Comparison of ENCODE assay signal across 18 mouse cellular contexts in genomic region chr2:132049491-132049890, GRCm38 (mm10). TPM values are rescaled to one million over a fixed set of nuclear protein-coding genes. Genes with fewer than 3 reads are reported as not detected.
A peak's percentile ranks its signal among the peaks of the same experiment; 100 is the strongest.
DNase-seq lines count a peak whose midpoint lies in the region; ATAC-seq and TF ChIP-seq lines count a peak whose summit lies in the region.
"Had no signal": no experiment of that assay in that cellular context is flagged by ENCODE, and none has a peak within 500 bp of the region (broad histone marks: within the 10 kb centered on the region; RNA-seq: fewer than 3 reads in every experiment).

No protein-coding gene starts in this region.

- no peaks in the 10 kb centered on the region for H3K9me3 ChIP-seq in heart, embryonic 10.5 days
- no peaks in the 10 kb centered on the region for H3K9me3 ChIP-seq in kidney, embryonic 15.5 days (replicated peaks)
- H3K9me3 ChIP-seq in stomach, embryonic 15.5 days: no peaks in the 10 kb centered on the region
- H3K9me3 ChIP-seq in stomach, postnatal 0 days (ENCODE audit: control insufficient read depth, low read length): no peaks in the 10 kb centered on the region
- H3K9me3 ChIP-seq: forebrain, embryonic 13.5 days; heart, embryonic 12.5 days had no signal

- no peak for TF ChIP-seq CTCF in kidney, adult 2 months (conservative IDR thresholded peaks at IDR 0.05; ENCODE audit: insufficient read depth, insufficient read length, low read depth, low read length)
- TF ChIP-seq CTCF in stomach, postnatal 0 days (IDR thresholded peaks at IDR 0.05; ENCODE audit: low read depth): no peak

- WGBS in heart, embryonic 10.5 days: 67% methylated on average over 3 of the region's 3 CpGs
- WGBS in kidney, adult 2 months: 55% methylated on average over 3 of the region's 3 CpGs
- WGBS in kidney, embryonic 15.5 days: 68% methylated on average over 3 of the region's 3 CpGs
- WGBS in stomach, embryonic 15.5 days: 75% methylated on average over 3 of the region's 3 CpGs
- WGBS in stomach, postnatal 0 days: 76% methylated on average over 3 of the region's 3 CpGs

- H3K27ac ChIP-seq in heart, embryonic 10.5 days: no peak overlapping the region
- peak overlapping the region; percentile 69 for H3K27ac ChIP-seq in kidney, adult 2 months (ENCODE audit: insufficient read depth, low read depth, low read length)
- H3K27ac ChIP-seq in kidney, embryonic 15.5 days: no peak overlapping the region
- H3K27ac ChIP-seq in stomach, embryonic 15.5 days: no peak overlapping the region; the same call in 1 of the 2 replicates
- no peak overlapping the region for H3K27ac ChIP-seq in stomach, postnatal 0 days (replicated peaks)
- H3K27ac ChIP-seq: forebrain, embryonic 13.5 days; heart, adult 2 months had no signal

- no peak for ATAC-seq in kidney, embryonic 15.5 days (replicated peaks; ENCODE audit: low FRiP score)
- ATAC-seq in stomach, embryonic 15.5 days (ENCODE audit: insufficient read depth, low FRiP score, low read depth): no peak
- ATAC-seq in stomach, postnatal 0 days (ENCODE audit: low FRiP score, low TSS enrichment): no peak
- ATAC-seq: forebrain, embryonic 13.5 days; forebrain, postnatal 0 days had no signal

- H3K4me3 ChIP-seq in heart, embryonic 10.5 days: no peak overlapping the region
- no peak overlapping the region for H3K4me3 ChIP-seq in kidney, adult 2 months (ENCODE audit: insufficient read depth, low read depth, low read length)
- no peak overlapping the region for H3K4me3 ChIP-seq in kidney, embryonic 15.5 days (replicated peaks)
- H3K4me3 ChIP-seq in stomach, embryonic 15.5 days (replicated peaks): no peak overlapping the region
- no peak overlapping the region for H3K4me3 ChIP-seq in stomach, postnatal 0 days (ENCODE audit: low read depth, low read length)
- H3K4me3 ChIP-seq: forebrain, embryonic 13.5 days; heart, adult 2 months; heart, embryonic 12.5 days had no signal

- TF ChIP-seq EP300 in stomach, postnatal 0 days (optimal IDR thresholded peaks at IDR 0.05): no peak

- H3K4me1 ChIP-seq in heart, embryonic 10.5 days: peaks cover 12% of the 10 kb centered on the region; the same call in 1 of the 2 replicates
- peaks cover 9% of the 10 kb centered on the region; the same call in 1 of the 2 replicates for H3K4me1 ChIP-seq in kidney, adult 2 months (ENCODE audit: control insufficient read depth, insufficient read depth, low read length)
- H3K4me1 ChIP-seq in kidney, embryonic 15.5 days: peaks cover 5% of the 10 kb centered on the region
- no peaks in the 10 kb centered on the region for H3K4me1 ChIP-seq in stomach, embryonic 15.5 days
- 0 out of 2 replicates have a peak, but pooled peaks cover 3% of the 10 kb centered on the region for H3K4me1 ChIP-seq in stomach, postnatal 0 days (replicated peaks; ENCODE audit: control insufficient read depth, insufficient read depth)
- H3K4me1 ChIP-seq: forebrain, embryonic 13.5 days had no signal

- no peak overlapping the region for H3K4me2 ChIP-seq in kidney, embryonic 15.5 days
- no peak overlapping the region for H3K4me2 ChIP-seq in stomach, embryonic 15.5 days
- no peak overlapping the region for H3K4me2 ChIP-seq in stomach, postnatal 0 days (replicated peaks; ENCODE audit: low read depth)
- H3K4me2 ChIP-seq: forebrain, embryonic 13.5 days; heart, embryonic 12.5 days had no signal

- no peak for TF ChIP-seq POLR2A in kidney, adult 2 months (IDR thresholded peaks at IDR 0.05; ENCODE audit: low read depth, low read length)

- peak; percentile 56 for DNase-seq in heart, embryonic 10.5 days (ENCODE audit: low spot score)
- no peak for DNase-seq in heart, postnatal 25 days (ENCODE audit: low spot score)
- peak; percentile 83 for DNase-seq in kidney, adult 2 months
- no peak for DNase-seq in stomach, postnatal 0 days (ENCODE audit: low spot score)
- no peak for DNase-seq in cerebellum, postnatal 10 days
- DNase-seq in layer of hippocampus, adult 11-12 months (ENCODE audit: low spot score): no peak
- DNase-seq: adrenal gland, postnatal 10 days; cerebellum, adult 11 months; cerebellum, adult 8-10 months; cerebellum, postnatal 25 days; forebrain, postnatal 0 days; gastrocnemius, postnatal 14 days; heart, adult 2 months; heart, postnatal 36 days had no signal

- H3K27me3 ChIP-seq in heart, embryonic 10.5 days (ENCODE audit: insufficient read depth, poor library complexity, severe bottlenecking): no peaks in the 10 kb centered on the region
- no peaks in the 10 kb centered on the region for H3K27me3 ChIP-seq in kidney, adult 2 months (replicated peaks; ENCODE audit: control insufficient read depth, insufficient read depth, low read length)
- H3K27me3 ChIP-seq in kidney, embryonic 15.5 days: no peaks in the 10 kb centered on the region
- no peaks in the 10 kb centered on the region for H3K27me3 ChIP-seq in stomach, embryonic 15.5 days (replicated peaks)
- no peaks in the 10 kb centered on the region for H3K27me3 ChIP-seq in stomach, postnatal 0 days (ENCODE audit: control insufficient read depth, insufficient read depth, low read length)
- H3K27me3 ChIP-seq: forebrain, embryonic 13.5 days; heart, embryonic 12.5 days had no signal

- intact Hi-C loops in heart, postnatal 25 days (cut with DNase I): no loop called here

- H3K9ac ChIP-seq in kidney, embryonic 15.5 days: no peak overlapping the region
- peak overlapping the region; percentile 9; the same call in 1 of the 2 replicates for H3K9ac ChIP-seq in stomach, embryonic 15.5 days
- no peak overlapping the region for H3K9ac ChIP-seq in stomach, postnatal 0 days (ENCODE audit: low read length)
- H3K9ac ChIP-seq: forebrain, embryonic 13.5 days; forebrain, postnatal 0 days; heart, embryonic 12.5 days had no signal

- peaks cover 8% of the 10 kb centered on the region; the same call in 1 of the 2 replicates for H3K36me3 ChIP-seq in heart, embryonic 10.5 days
- no peaks in the 10 kb centered on the region for H3K36me3 ChIP-seq in kidney, adult 2 months (ENCODE audit: control insufficient read depth, insufficient read depth, low read length)
- 0 out of 2 replicates have a peak, but pooled peaks cover 4% of the 10 kb centered on the region for H3K36me3 ChIP-seq in kidney, embryonic 15.5 days
- no peaks in the 10 kb centered on the region for H3K36me3 ChIP-seq in stomach, embryonic 15.5 days
- H3K36me3 ChIP-seq in stomach, postnatal 0 days (ENCODE audit: control insufficient read depth, insufficient read depth, low read length): no peaks in the 10 kb centered on the region

RNA-seq across cellular contexts. Expression of gene Rassf2, which starts 19.4 kb away (rescaled TPM):
- polyA plus RNA-seq in heart, embryonic 10.5 days (2016; fragmentation: Nextera tagmentation; extraction: Ambion mirVana): 4.7 TPM in 2 replicates
- 10 to 100 TPM in 1 of 2 experiments, 1 to 10 TPM in 1; 8.2 to 10.4 TPM for total RNA-seq in heart, postnatal 25 days (2021)
- 4.6 and 9.2 TPM in 2 replicates for polyA plus RNA-seq in kidney, adult 2 months (2012; rRNA removed)
- 8.4 and 11.3 TPM in 2 replicates for polyA plus RNA-seq in kidney, embryonic 15.5 days (2015; fragmentation: Nextera tagmentation; extraction: Ambion mirVana)
- 10.9 and 11.7 TPM in 2 replicates for polyA plus RNA-seq in stomach, embryonic 15.5 days (2015; fragmentation: Nextera tagmentation; extraction: Ambion mirVana)
- polyA plus RNA-seq in stomach, postnatal 0 days (2015; fragmentation: Nextera tagmentation; extraction: Ambion mirVana): 4.6 and 4.8 TPM in 2 replicates

Comparison
In these comparisons a context has a peak if more than half of its experiments do, and no peak if none do; other contexts are left out.
1. DNase-seq: peak in heart, embryonic 10.5 days (single experiment) and kidney, adult 2 months (single experiment); none in heart, postnatal 25 days (single experiment), stomach, postnatal 0 days (single experiment), cerebellum, postnatal 10 days (0 of 2) and layer of hippocampus, adult 11-12 months (single experiment).